Mouse (Mus musculus) embryonic facial prominence, embryonic 11.5 days (tissue): ENCODE measurements around the gene Ccdc90b. TPM values are rescaled to one million over a fixed set of nuclear protein-coding genes. Genes with fewer than 3 reads are reported as not detected.

Experiments
- ATAC-seq: fragments of 200-750 bp; cut with Nextera tagmentation; replicated peaks from 2 replicates; pipeline ENCODE4 v1.8.0; 2017; ENCODE audit warnings: low read depth; ENCODE audit not compliant: insufficient number of reproducible peaks, low FRiP score, low TSS enrichment
- DNase-seq: peaks from one replicate; pipeline ENCODE4 v3.0.0-alpha.2; 2015; ENCODE audit warnings: low spot score
- H3K27ac ChIP-seq: fragments of 300-500 bp; sonication (generic); replicated peaks from 2 replicates; pipeline ENCODE4 v1.5.1; 2014; ENCODE audit warnings: mild to moderate bottlenecking, low read depth, low read length, control low read depth
- H3K27me3 ChIP-seq: fragments of 300-500 bp; sonication (generic); 2 replicates; pipeline ENCODE4 v1.6.1; 2014; ENCODE audit warnings: mild to moderate bottlenecking, low read length, moderate library complexity, mixed read lengths; ENCODE audit not compliant: control insufficient read depth, insufficient read depth
- H3K36me3 ChIP-seq: fragments of 300-500 bp; sonication (generic); replicated peaks from 2 replicates; pipeline ENCODE4 v1.6.1; 2014; ENCODE audit warnings: low read depth, mild to moderate bottlenecking, low read length, moderate library complexity, mixed read lengths; ENCODE audit not compliant: control insufficient read depth, insufficient read depth
- H3K4me1 ChIP-seq: fragments of 300-500 bp; sonication (generic); 2 replicates; pipeline ENCODE4 v1.6.1; 2014; ENCODE audit warnings: low read length, mixed read lengths; ENCODE audit not compliant: control insufficient read depth, insufficient read depth
- H3K4me2 ChIP-seq: fragments of 300-500 bp; sonication (generic); 2 replicates; pipeline ENCODE4 v1.6.1; 2014; ENCODE audit warnings: low read depth, mild to moderate bottlenecking, control low read depth, low read length, moderate library complexity
- H3K4me3 ChIP-seq: fragments of 300-500 bp; sonication (generic); 2 replicates; pipeline ENCODE4 v1.5.1; 2014; ENCODE audit warnings: low read depth, low read length, control low read depth
- H3K9ac ChIP-seq: fragments of 300-500 bp; sonication (generic); replicated peaks from 2 replicates; pipeline ENCODE4 v1.6.1; 2014; ENCODE audit warnings: mild to moderate bottlenecking, control low read depth, low read length
- H3K9me3 ChIP-seq: fragments of 300-500 bp; sonication (generic); replicated peaks from 2 replicates; pipeline ENCODE4 v1.6.1; 2016; ENCODE audit warnings: mild to moderate bottlenecking, low read length, inconsistent platforms, mixed read lengths; ENCODE audit not compliant: control insufficient read depth
- WGBS: fragments of 180-500 bp; shearing (Covaris S2); extraction: QIAGEN DNeasy Blood & Tissue Kit; methylation state at CpG from one replicate; pipeline ENCODE4 v1.1.7; 2014; 5-methylcytosine and 5-hydroxymethylcytosine counted together
- polyA plus RNA-seq: library from polyadenylated mRNA; unstranded; fragments of >200 nt; fragmentation: Nextera tagmentation; extraction: Ambion mirVana; gene quantifications from 2 replicates; pipeline ENCODE4 v1.2.1, GENCODE M21; 2014

Ccdc90b gene
- polyA plus RNA-seq, 1 experiment from 2014 or later = 76.0 TPM

DNA sequence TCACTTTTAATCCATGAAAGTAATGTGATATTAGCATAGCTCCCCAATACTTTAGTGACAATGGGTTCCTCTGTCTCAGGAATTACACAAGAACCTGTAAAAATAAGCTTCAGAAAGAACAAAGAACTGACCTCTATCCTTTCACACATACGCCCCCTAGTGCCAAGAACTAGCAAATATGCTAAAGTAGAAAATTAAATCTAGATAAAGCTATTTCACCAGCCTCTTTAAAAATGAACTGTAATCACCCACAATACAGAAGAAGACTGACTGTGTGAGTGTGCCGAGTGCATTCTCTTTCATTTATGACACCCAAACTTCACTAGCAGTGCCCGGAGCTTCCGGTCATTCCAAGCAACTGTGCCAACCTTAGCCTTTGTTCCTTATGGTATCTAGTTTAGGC, 10.0 kb upstream of the Ccdc90b start:
- Histone ChIP-seq H3K36me3 (no peaks in the 10 kb centered on the region), H3K4me3 (no peak overlapping the region), H3K9ac (no peak overlapping the region), H3K4me1 (no peaks in the 10 kb centered on the region), H3K9me3 (no peaks in the 10 kb centered on the region), H3K27ac (no peak overlapping the region), H3K27me3 (no peaks in the 10 kb centered on the region), H3K4me2 (no peak overlapping the region)
- 63% methylated on average over 4 of the region's 4 CpGs for WGBS
- ATAC-seq (no peak; the same call in 1 of the 2 replicates), DNase-seq (peak; percentile 84)

DNA sequence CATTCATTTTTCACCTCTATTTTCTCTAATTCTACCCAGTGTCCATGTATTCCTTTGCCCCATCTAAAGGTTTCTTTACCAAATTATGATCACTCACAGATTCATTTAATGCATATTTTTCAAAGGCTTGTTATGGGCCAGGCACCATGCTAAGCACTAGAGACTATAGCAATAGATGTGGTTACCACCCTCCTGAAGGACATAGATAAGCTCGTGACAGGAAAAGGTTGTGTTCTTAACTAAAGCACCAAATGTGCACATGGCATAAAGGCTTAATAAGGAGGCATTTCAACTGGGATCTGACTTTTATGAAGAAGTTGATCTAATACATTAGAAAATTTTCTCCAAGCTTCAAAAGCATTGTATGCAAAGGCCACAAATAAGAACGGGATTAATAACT, 2.2 kb upstream of the Ccdc90b start:
- Histone ChIP-seq H3K9me3 (no peaks in the 10 kb centered on the region), H3K4me1 (no peaks in the 10 kb centered on the region), H3K9ac (no peak overlapping the region), H3K4me2 (no peak overlapping the region), H3K27me3 (no peaks in the 10 kb centered on the region), H3K36me3 (no peaks in the 10 kb centered on the region), H3K4me3 (no peak overlapping the region), H3K27ac (no peak overlapping the region)
- 91% methylated on average over 2 of the region's 2 CpGs for WGBS
- ATAC-seq (no peak), DNase-seq (no peak)

DNA sequence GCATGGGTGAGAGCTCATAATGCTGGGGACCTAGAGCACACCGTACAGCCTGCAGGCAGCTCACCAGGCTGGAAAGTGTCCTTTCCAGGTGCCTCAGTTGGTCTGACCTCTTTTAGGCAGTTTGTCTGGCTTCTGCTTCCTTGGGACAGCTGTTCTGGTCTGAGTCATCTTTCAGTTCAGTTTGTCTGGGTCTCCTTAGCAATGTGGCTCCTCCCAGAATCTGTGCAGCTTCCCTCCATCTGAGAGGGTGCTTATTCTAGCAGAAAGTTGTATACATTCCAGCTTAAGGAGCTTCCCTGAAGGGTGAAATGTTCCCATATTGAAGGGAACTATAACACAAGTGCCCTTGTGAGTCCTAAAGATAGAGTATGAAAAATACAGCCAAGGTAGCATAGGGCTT, 5.8 kb downstream of the Ccdc90b start:
- no peaks in the 10 kb centered on the region for H3K36me3 ChIP-seq
- no peaks in the 10 kb centered on the region for H3K9me3 ChIP-seq
- ATAC-seq (no peak), DNase-seq (no peak)
- no peak overlapping the region for H3K4me3 ChIP-seq
- WGBS = 93% methylated on average over 1 of the region's 1 CpGs
- H3K27ac ChIP-seq = no peak overlapping the region
- no peak overlapping the region for H3K9ac ChIP-seq
- no peak overlapping the region for H3K4me2 ChIP-seq
- no peaks in the 10 kb centered on the region for H3K4me1 ChIP-seq
- no peaks in the 10 kb centered on the region for H3K27me3 ChIP-seq

DNA sequence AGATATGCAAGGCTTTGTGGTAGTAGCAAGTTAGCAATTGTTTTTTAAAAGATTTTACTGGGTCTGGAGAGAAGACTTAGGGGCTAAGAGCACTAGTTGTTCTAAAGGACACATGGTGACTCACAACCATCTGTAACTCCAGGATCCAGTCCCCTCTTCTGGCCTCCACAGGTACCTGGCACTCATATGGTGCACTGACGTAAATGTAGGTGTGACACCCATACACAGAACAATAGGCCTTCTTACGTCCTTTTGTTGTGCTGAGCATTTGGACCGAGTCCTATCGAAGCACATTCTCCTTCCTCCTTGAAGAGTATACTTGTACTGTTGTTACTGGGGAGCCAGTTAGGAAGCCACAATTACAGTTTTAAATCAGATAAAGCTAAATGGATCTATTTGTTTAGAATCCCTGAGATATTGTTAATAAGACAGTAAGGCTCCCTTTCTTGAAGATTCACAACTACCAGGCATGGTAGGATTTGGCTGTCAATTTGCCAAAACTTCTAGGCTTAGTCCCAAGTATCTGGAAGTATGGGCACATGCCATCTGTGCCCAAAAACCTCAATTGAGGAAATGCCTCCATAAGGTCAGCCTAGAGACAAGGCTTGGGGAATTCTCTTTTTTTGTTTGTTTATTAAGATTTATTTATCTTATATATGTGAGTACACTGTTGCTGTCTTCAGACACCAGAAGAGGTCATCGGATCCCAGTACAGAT, 19.7 kb downstream of the Ccdc90b start:
- WGBS = 90% methylated on average over 5 of the region's 5 CpGs
- no peaks in the 10 kb centered on the region for H3K4me1 ChIP-seq
- no peak overlapping the region for H3K4me3 ChIP-seq
- ATAC-seq (no peak), DNase-seq (no peak)
- H3K27me3 ChIP-seq = no peaks in the 10 kb centered on the region
- no peak overlapping the region for H3K4me2 ChIP-seq
- no peak overlapping the region for H3K27ac ChIP-seq
- no peaks in the 10 kb centered on the region for H3K36me3 ChIP-seq
- no peak overlapping the region for H3K9ac ChIP-seq
- H3K9me3 ChIP-seq = no peaks in the 10 kb centered on the region

DNA sequence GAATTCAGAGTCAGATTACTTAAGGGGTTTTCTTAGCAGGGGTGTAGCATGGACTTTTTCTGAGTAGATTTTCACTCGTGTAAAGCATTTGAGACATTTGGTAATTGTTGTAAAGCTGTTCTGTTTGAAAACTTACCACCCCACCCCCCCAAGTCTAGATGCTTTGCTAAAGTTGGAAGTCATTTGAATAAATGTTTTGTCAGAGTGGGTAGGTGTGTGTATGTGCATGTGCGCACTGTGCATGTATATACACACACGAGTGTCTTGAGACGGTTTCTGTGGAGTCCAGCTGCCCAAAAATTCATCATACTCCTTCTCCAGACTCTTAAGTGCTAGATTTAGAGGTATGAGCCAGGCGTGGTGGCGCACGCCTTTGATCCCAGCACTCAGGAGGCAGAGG, 22.6 kb downstream of the Ccdc90b start:
- DNase-seq = no peak
- ATAC-seq = no peak
- 88% methylated on average over 7 of the region's 7 CpGs for WGBS

DNA sequence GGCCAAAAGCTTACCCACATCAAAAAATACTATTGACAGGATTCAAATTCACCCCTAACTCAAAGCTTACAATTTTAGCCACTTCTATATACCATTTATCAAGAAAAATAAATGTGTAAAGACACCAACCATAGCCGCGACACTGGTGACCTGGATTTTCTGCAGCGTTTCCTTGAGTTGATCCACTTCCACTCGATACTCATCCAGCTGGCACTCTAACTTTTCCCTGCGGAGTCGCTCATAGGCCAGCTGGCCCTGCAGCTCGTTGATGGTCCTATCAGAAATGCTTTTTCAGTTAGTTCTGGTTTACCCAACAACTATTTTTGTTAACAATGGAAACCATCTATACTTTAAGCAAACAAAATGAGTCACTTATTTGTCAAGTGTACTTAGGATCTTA, 29.0 kb downstream of the Ccdc90b start:
- DNase-seq = no peak
- no peak overlapping the region for H3K9ac ChIP-seq
- H3K27me3 ChIP-seq = no peaks in the 10 kb centered on the region
- no peaks in the 10 kb centered on the region for H3K36me3 ChIP-seq
- no peaks in the 10 kb centered on the region for H3K4me1 ChIP-seq
- no peak overlapping the region for H3K27ac ChIP-seq
- ATAC-seq = no peak
- WGBS = 86% methylated on average over 7 of the region's 7 CpGs
- no peak overlapping the region for H3K4me2 ChIP-seq
- H3K9me3 ChIP-seq = no peaks in the 10 kb centered on the region
- H3K4me3 ChIP-seq = no peak overlapping the region

More for the DNA sequence above, 22.6 kb downstream of the Ccdc90b start:
- Histone ChIP-seq H3K4me2 (no peak overlapping the region), H3K27me3 (no peaks in the 10 kb centered on the region), H3K4me1 (no peaks in the 10 kb centered on the region), H3K9me3 (no peaks in the 10 kb centered on the region), H3K36me3 (no peaks in the 10 kb centered on the region), H3K9ac (no peak overlapping the region), H3K4me3 (no peak overlapping the region), H3K27ac (no peak overlapping the region)

DNA sequence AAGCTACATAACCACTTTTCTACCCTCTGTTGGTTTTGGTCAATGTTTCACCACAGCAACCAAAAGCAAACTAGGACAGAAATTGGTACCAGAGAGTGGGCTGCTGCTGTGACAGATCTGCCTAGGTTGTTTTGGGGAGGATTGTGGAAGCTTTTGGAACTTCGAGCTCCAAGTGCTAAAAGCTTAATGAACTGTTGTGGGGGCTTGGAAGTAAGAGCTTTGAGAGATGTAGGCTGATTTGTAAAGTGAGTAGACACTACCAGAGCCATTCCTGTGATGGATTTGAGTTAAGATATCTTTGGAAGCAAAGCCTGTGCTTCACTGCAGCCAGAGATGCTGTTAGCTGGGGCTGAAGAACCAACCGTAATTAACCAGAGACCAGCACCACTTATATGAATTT, 29.9 kb downstream of the Ccdc90b start:
- Histone ChIP-seq H3K4me2 (no peak overlapping the region), H3K4me3 (no peak overlapping the region), H3K27me3 (no peaks in the 10 kb centered on the region), H3K4me1 (no peaks in the 10 kb centered on the region), H3K9ac (no peak overlapping the region), H3K36me3 (no peaks in the 10 kb centered on the region), H3K9me3 (no peaks in the 10 kb centered on the region), H3K27ac (no peak overlapping the region)
- WGBS = 87% methylated on average over 2 of the region's 2 CpGs
- ATAC-seq (no peak), DNase-seq (no peak)

DNA sequence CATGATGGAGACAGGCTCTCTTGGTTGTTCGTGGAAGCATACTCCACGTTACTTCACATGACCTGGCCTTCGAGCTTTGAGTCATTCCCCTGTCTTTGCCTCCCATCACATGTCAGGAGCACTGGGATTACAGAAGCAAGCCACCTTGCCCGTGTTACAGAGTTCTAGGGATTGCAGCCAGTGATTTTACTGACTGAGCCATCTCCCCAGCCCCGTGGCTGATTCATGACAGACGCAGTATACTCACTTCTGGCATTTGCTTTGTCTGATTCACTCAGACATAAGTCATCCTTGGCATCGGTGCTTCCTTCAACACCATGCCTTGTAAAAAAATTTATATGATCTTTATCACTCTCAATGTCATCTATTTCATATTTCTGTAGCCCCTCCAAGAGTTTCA, 44.0 kb downstream of the Ccdc90b start:
- ATAC-seq = no peak
- Histone ChIP-seq H3K27ac (no peak overlapping the region), H3K36me3 (no peaks in the 10 kb centered on the region), H3K9me3 (no peaks in the 10 kb centered on the region), H3K9ac (no peak overlapping the region), H3K4me2 (no peak overlapping the region), H3K4me1 (no peaks in the 10 kb centered on the region), H3K4me3 (no peak overlapping the region), H3K27me3 (no peaks in the 10 kb centered on the region)
- 87% methylated on average over 7 of the region's 7 CpGs for WGBS
- no peak for DNase-seq
